Mouse (Mus musculus) CH12.LX (cell line): ENCODE measurements around the gene Spata9. TPM values are rescaled to one million over a fixed set of nuclear protein-coding genes. Genes with fewer than 3 reads are reported as not detected.
A peak's percentile ranks its signal among the peaks of the same experiment; 100 is the strongest.

ENCODE experiments used
- DNase-seq: peaks from one replicate; pipeline ENCODE4 v3.0.0-alpha.2; 2013; ENCODE audit errors: extremely low read depth
- H3K27ac ChIP-seq: 2 replicates; pipeline ENCODE4 v1.5.1; 2012; ENCODE audit warnings: low read depth, mild to moderate bottlenecking, control low read depth, moderate library complexity; ENCODE audit not compliant: insufficient read depth
- H3K27me3 ChIP-seq: replicated peaks from 2 replicates; pipeline ENCODE3; 2012; ENCODE audit warnings: inconsistent platforms
- H3K36me3 ChIP-seq, 2 experiments: replicated peaks in 1 of 2; 2 replicates each; pipeline versions ENCODE3 to v1.6.1; 2012; ENCODE audit warnings: inconsistent platforms in 1 of 2, low read length in 1 of 2, mild to moderate bottlenecking in 1 of 2, mixed read lengths in 1 of 2, moderate library complexity in 1 of 2; ENCODE audit not compliant: control insufficient read depth in 1 of 2, insufficient read depth in 1 of 2
- H3K4me1 ChIP-seq, 2 experiments: 2 replicates each; pipeline ENCODE4 v1.6.1; 2012; ENCODE audit warnings: inconsistent platforms in 1 of 2, moderate library complexity in 1 of 2; ENCODE audit not compliant: insufficient read depth in 2 of 2, control insufficient read depth in 1 of 2
- H3K4me2 ChIP-seq: 2 replicates; pipeline ENCODE4 v1.6.1; 2012; ENCODE audit warnings: low read depth, mild to moderate bottlenecking, control low read depth; ENCODE audit not compliant: poor library complexity, insufficient read depth, severe bottlenecking
- H3K4me3 ChIP-seq, 3 experiments: fragments of 150-350 bp in 1 of 3; sonication (generic) in 1 of 3; replicated peaks in 1 of 3; 2 replicates each; pipeline versions ENCODE3 to v1.5.1; 2011 to 2012; ENCODE audit warnings: low read depth in 2 of 3, low read length in 2 of 3, mild to moderate bottlenecking in 2 of 3, moderate library complexity in 2 of 3, control low read depth in 1 of 3, improper control_type of control experiment in 1 of 3, inconsistent platforms in 1 of 3, mixed read lengths in 1 of 3; ENCODE audit not compliant: poor library complexity in 1 of 3
- H3K79me2 ChIP-seq: replicated peaks from 2 replicates; pipeline ENCODE4 v1.6.1; 2012; ENCODE audit warnings: mild to moderate bottlenecking, moderate library complexity; ENCODE audit not compliant: control insufficient read depth, poor library complexity, insufficient read depth, severe bottlenecking; ENCODE audit errors: extremely low read depth
- H3K9ac ChIP-seq: 2 replicates; pipeline ENCODE4 v1.6.1; 2012; ENCODE audit warnings: low read depth, mild to moderate bottlenecking, control low read depth, moderate library complexity; ENCODE audit not compliant: insufficient read depth
- H3K9me3 ChIP-seq: replicated peaks from 2 replicates; pipeline ENCODE3; 2012; ENCODE audit warnings: low read length, inconsistent platforms, mixed read lengths
- BHLHE40 ChIP-seq: IDR thresholded peaks from 2 replicates; pipeline ENCODE4 v1.6.1; 2011; ENCODE audit warnings: mild to moderate bottlenecking, low read depth, low read length, improper control_type of control experiment
- CHD1 ChIP-seq: IDR thresholded peaks from 2 replicates; pipeline ENCODE4 v1.6.1; 2012; ENCODE audit warnings: low read depth, low read length, improper control_type of control experiment, inconsistent platforms
- CHD2 ChIP-seq: IDR thresholded peaks from 2 replicates; pipeline ENCODE4 v1.6.1; 2011; ENCODE audit warnings: low read length, improper control_type of control experiment
- CTCF ChIP-seq, 2 experiments: IDR thresholded peaks in 1 of 2; conservative IDR thresholded peaks in 1 of 2; 2 replicates each; pipeline ENCODE4 v1.5.1; 2011 to 2012; ENCODE audit warnings: low read depth in 2 of 2, low read length in 2 of 2, improper control_type of control experiment in 1 of 2, inconsistent platforms in 1 of 2, mild to moderate bottlenecking in 1 of 2, moderate library complexity in 1 of 2
- E2F4 ChIP-seq: IDR thresholded peaks from 2 replicates; pipeline ENCODE4 v1.6.1; 2011; ENCODE audit warnings: low read depth, low read length, improper control_type of control experiment; ENCODE audit not compliant: insufficient replicate concordance
- ELF1 ChIP-seq: IDR thresholded peaks from 2 replicates; pipeline ENCODE4 v1.6.1; 2014; ENCODE audit warnings: low read depth, mild to moderate bottlenecking, inconsistent platforms, low read length, improper control_type of control experiment
- EP300 ChIP-seq: IDR thresholded peaks from 2 replicates; pipeline ENCODE4 v1.6.1; 2011; ENCODE audit warnings: low read length, improper control_type of control experiment
- ETS1 ChIP-seq: conservative IDR thresholded peaks from 2 replicates; pipeline ENCODE4 v1.6.1; 2012; ENCODE audit warnings: low read depth, mild to moderate bottlenecking, inconsistent platforms, low read length, improper control_type of control experiment, moderate library complexity
- IRF4 ChIP-seq: IDR thresholded peaks from 2 replicates; pipeline ENCODE4 v1.6.1; 2014; ENCODE audit warnings: low read depth, mild to moderate bottlenecking, inconsistent platforms, low read length, improper control_type of control experiment
- MYC ChIP-seq: IDR thresholded peaks from 2 replicates; pipeline ENCODE4 v1.6.1; 2011; ENCODE audit warnings: low read depth, mild to moderate bottlenecking, improper control_type of control experiment, low read length
- PAX5 ChIP-seq: IDR thresholded peaks from 2 replicates; pipeline ENCODE4 v1.6.1; 2012; ENCODE audit warnings: low read length, inconsistent platforms, mixed read lengths
- RCOR1 ChIP-seq: conservative IDR thresholded peaks from 2 replicates; pipeline ENCODE4 v1.6.1; 2012; ENCODE audit warnings: low read depth, mild to moderate bottlenecking, inconsistent platforms, low read length, improper control_type of control experiment
- TCF12 ChIP-seq: IDR thresholded peaks from 2 replicates; pipeline ENCODE4 v1.6.1; 2014; ENCODE audit warnings: low read depth, mild to moderate bottlenecking, inconsistent platforms, low read length, improper control_type of control experiment
- USF1 ChIP-seq: IDR thresholded peaks from 2 replicates; pipeline ENCODE4 v1.6.1; 2014; ENCODE audit warnings: low read depth, mild to moderate bottlenecking, inconsistent platforms, low read length, improper control_type of control experiment
- ZMIZ1 ChIP-seq: IDR thresholded peaks from 2 replicates; pipeline ENCODE4 v1.6.1; 2012; ENCODE audit warnings: low read depth, mild to moderate bottlenecking, inconsistent platforms, low read length, improper control_type of control experiment
- ZNF384 ChIP-seq: IDR thresholded peaks from 2 replicates; pipeline ENCODE4 v1.6.1; 2012; ENCODE audit warnings: low read depth, low read length, improper control_type of control experiment, inconsistent platforms
- dilution Hi-C: fragments of 300-500 bp; cut with MboI; formaldehyde crosslinking; loops from 2 replicates; pipeline ENCODE4 v1.14.3; 2020; ENCODE audit warnings: low sequenced_read_pairs; ENCODE audit not compliant: extremely low pct_unique_long_range_greater_than_20kb, extremely low pct_ligation_motif_present
- in situ Hi-C: fragments of 300-500 bp; cut with MboI; formaldehyde crosslinking; loops from 3 replicates; pipeline ENCODE4 v1.14.3; 2019; ENCODE audit warnings: low sequenced_read_pairs, low pct_ligation_motif_present, low pct_unique_long_range_greater_than_20kb, mixed read lengths
- polyA plus RNA-seq: library from polyadenylated mRNA; unstranded; fragments of >175 nt; gene quantifications from 2 replicates; pipeline ENCODE4 v1.2.1, GENCODE M21; 2012; ENCODE audit warnings: low read depth; ENCODE audit not compliant: insufficient read length
- total RNA-seq, 2 experiments: library from RNA; depleted of rRNA; stranded (reverse); fragments of 300-350 nt in 1 of 2; fragments of >200 nt in 1 of 2; gene quantifications; 2 replicates each; pipeline ENCODE4 v1.2.3; 2012 to 2014

Spata9 gene
- total and polyA plus RNA-seq, 3 experiments, result 0.36 TPM; not detected in 2

DNA sequence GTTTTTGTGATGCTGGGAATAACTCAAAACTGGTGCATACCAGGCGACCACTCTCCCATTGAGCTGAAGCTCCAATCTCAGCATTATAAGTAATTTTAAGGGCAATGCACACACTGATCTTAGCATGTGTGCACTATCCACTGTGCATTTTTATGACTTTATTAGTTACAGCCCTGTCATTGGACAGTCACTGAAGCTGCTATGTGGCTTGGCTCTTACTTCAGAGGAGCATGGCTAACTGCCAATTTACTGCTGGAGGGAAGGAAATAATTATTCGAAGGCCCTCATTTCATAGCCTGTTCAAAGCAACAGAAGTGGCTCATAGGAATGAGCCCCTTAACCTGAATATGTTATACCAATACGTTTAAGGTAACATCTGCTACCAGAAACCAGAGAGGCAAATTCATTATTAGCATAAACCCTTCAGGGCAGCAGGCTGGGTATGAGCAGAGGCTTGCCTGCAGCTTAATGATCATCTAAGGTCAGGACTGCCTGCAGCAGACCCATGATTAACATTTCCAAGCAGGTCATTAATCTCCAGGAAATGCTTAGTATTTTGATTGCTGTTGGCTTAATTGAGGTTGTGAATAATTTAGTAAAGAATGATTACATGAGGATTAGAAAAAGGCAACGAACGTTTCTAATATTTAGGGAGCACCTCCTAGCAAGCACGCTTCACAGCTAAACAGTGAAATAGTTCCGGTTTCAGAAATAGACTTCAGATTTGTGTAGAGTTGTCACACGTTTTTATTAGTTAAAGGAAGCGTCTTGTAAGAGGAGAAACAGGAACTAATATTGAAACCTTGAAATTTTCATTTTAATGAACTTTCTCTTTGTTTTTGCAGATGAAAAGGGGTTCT is 25.4 kb downstream of the Spata9 start:
- Histone ChIP-seq H3K36me3 (no peaks in the 10 kb centered on the region), H3K79me2 (no peaks in the 10 kb centered on the region), H3K27me3 (no peaks in the 10 kb centered on the region), H3K9me3 (peaks cover 3% of the 10 kb centered on the region), H3K4me3 (no peak overlapping the region)
- in situ Hi-C loops, result no loop called here
- TF ChIP-seq BHLHE40 (peak; percentile 73), RCOR1 (no peak), IRF4 (0 out of 2 replicates have a peak, but pooled peaks have one; percentile 40), ELF1 (peak; percentile 47), MYC (peak; percentile 23; the same call in 1 of the 2 replicates), CHD2 (no peak), EP300 (0 out of 2 replicates have a peak, but pooled peaks have one; percentile 7), E2F4 (no peak)
- TF ChIP-seq, all 38 proteins: peak for 5
- Histone ChIP-seq H3K4me1 (peaks cover 0 to 13% of the 10 kb centered on the region in 2 experiments; a peak in 2 of 4 replicates), H3K9ac (no peak overlapping the region), H3K27ac (no peak overlapping the region), H3K4me2 (peak overlapping the region; percentile 45; the same call in 1 of the 2 replicates)
- peak; percentile 40 for DNase-seq
- dilution Hi-C loops, result no loop called here

GRCm38 (mm10) chr13:76003272-76003671 is 36.3 kb downstream of the Spata9 start:
- in situ Hi-C loops (no loop called here), dilution Hi-C loops (no loop called here)
- H3K27ac ChIP-seq, result no peak overlapping the region
- no peaks in the 10 kb centered on the region for H3K4me1 ChIP-seq
- no peaks in the 10 kb centered on the region for H3K79me2 ChIP-seq
- DNase-seq, result no peak
- H3K4me3 ChIP-seq, result no peak overlapping the region
- no peaks in the 10 kb centered on the region for H3K9me3 ChIP-seq
- H3K9ac ChIP-seq, result no peak overlapping the region
- TF ChIP-seq CTCF (conservative IDR thresholded peaks at IDR 0.05 in 1 of 2, IDR thresholded peaks at IDR 0.05 in 1 of 2; ENCODE audit: low read depth in 2 of 2, low read length in 2 of 2) (no peak), ZMIZ1 (no peak), ZNF384 (no peak), TCF12 (no peak), PAX5 (no peak), ETS1 (no peak), CHD1 (no peak), IRF4 (no peak), USF1 (no peak)
- peaks cover 0 to 21% of the 10 kb centered on the region in 2 experiments for H3K36me3 ChIP-seq
- no peak overlapping the region for H3K4me2 ChIP-seq
- H3K27me3 ChIP-seq, result no peaks in the 10 kb centered on the region
